Mouse (Mus musculus) megakaryocyte, embryonic 14.5 days (primary cell): Measurements from ENCODE around the gene Lyst. TPM values are rescaled to one million over a fixed set of nuclear protein-coding genes. Genes with fewer than 3 reads are reported as not detected.
A peak's percentile ranks its signal among the peaks of the same experiment; 100 is the strongest.

ENCODE experiments used
- H3K27me3 ChIP-seq: replicated peaks from 2 replicates; pipeline ENCODE3; 2012; ENCODE audit warnings: inconsistent platforms
- H3K36me3 ChIP-seq: replicated peaks from 2 replicates; pipeline ENCODE3; 2012; ENCODE audit warnings: low read length, inconsistent platforms, mixed read lengths
- H3K4me1 ChIP-seq: 2 replicates; pipeline ENCODE4 v1.6.1; 2012; ENCODE audit warnings: inconsistent platforms
- H3K4me3 ChIP-seq: replicated peaks from 2 replicates; pipeline ENCODE3; 2012; ENCODE audit warnings: moderate library complexity, mild to moderate bottlenecking, inconsistent platforms
- H3K9me3 ChIP-seq: 2 replicates; pipeline ENCODE4 v1.6.1; 2012; ENCODE audit warnings: inconsistent platforms
- FLI1 ChIP-seq: IDR thresholded peaks from 2 replicates; pipeline ENCODE4 v1.6.1; 2012; ENCODE audit warnings: low read length, inconsistent platforms, mixed read lengths
- GATA1 ChIP-seq: IDR thresholded peaks from 3 replicates; pipeline ENCODE4 v1.6.1; 2012; ENCODE audit warnings: mixed read lengths, low read length, inconsistent platforms, borderline replicate concordance
- polyA plus RNA-seq: library from polyadenylated mRNA; stranded (reverse); fragments of >175 nt; gene quantifications from 2 replicates; pipeline ENCODE4 v1.2.3, GENCODE M21; 2012; ENCODE audit warnings: low replicate concordance; ENCODE audit not compliant: insufficient read depth

Lyst gene
- polyA plus RNA-seq, 1 experiment, result 0.91 TPM

GRCm38 (mm10) chr13:13557001-13557743 is 33.0 kb upstream of the Lyst start:
- peaks cover 4% of the 10 kb centered on the region for H3K27me3 ChIP-seq
- H3K4me1 ChIP-seq, result peaks cover 27% of the 10 kb centered on the region
- TF ChIP-seq GATA1 (no peak), FLI1 (no peak)
- H3K9me3 ChIP-seq, result no peaks in the 10 kb centered on the region
- H3K4me3 ChIP-seq, result no peak overlapping the region
- no peaks in the 10 kb centered on the region for H3K36me3 ChIP-seq

GRCm38 (mm10) chr13:13558251-13558650 is 31.9 kb upstream of the Lyst start:
- Histone ChIP-seq H3K9me3 (no peaks in the 10 kb centered on the region), H3K4me1 (peaks cover 27% of the 10 kb centered on the region), H3K36me3 (no peaks in the 10 kb centered on the region), H3K27me3 (peaks cover 4% of the 10 kb centered on the region), H3K4me3 (no peak overlapping the region)
- TF ChIP-seq FLI1, result no peak
- no peak for TF ChIP-seq GATA1

GRCm38 (mm10) chr13:13558900-13559299 is 31.3 kb upstream of the Lyst start:
- Histone ChIP-seq H3K4me1 (peaks cover 27% of the 10 kb centered on the region), H3K36me3 (no peaks in the 10 kb centered on the region), H3K9me3 (no peaks in the 10 kb centered on the region), H3K4me3 (no peak overlapping the region), H3K27me3 (peaks cover 4% of the 10 kb centered on the region)
- TF ChIP-seq GATA1 (no peak), FLI1 (no peak)

GRCm38 (mm10) chr13:13562571-13562970 is 27.6 kb upstream of the Lyst start:
- peaks cover 36% of the 10 kb centered on the region for H3K4me1 ChIP-seq
- no peaks in the 10 kb centered on the region for H3K27me3 ChIP-seq
- no peaks in the 10 kb centered on the region for H3K36me3 ChIP-seq
- no peaks in the 10 kb centered on the region for H3K9me3 ChIP-seq
- TF ChIP-seq FLI1, result no peak
- no peak for TF ChIP-seq GATA1
- no peak overlapping the region for H3K4me3 ChIP-seq

- no peaks in the 10 kb centered on the region for H3K27me3 ChIP-seq
- no peaks in the 10 kb centered on the region for H3K9me3 ChIP-seq
- peaks cover 46% of the 10 kb centered on the region for H3K4me1 ChIP-seq
- no peak for TF ChIP-seq FLI1
- no peak for TF ChIP-seq GATA1
- H3K4me3 ChIP-seq, result no peak overlapping the region
- no peaks in the 10 kb centered on the region for H3K36me3 ChIP-seq
Measured at GRCm38 (mm10) chr13:13564116-13564515, 26.1 kb upstream of the Lyst start.

- Histone ChIP-seq H3K27me3 (no peaks in the 10 kb centered on the region), H3K4me3 (peak overlapping the region; percentile 7), H3K36me3 (no peaks in the 10 kb centered on the region), H3K4me1 (peaks cover 49% of the 10 kb centered on the region), H3K9me3 (no peaks in the 10 kb centered on the region)
- TF ChIP-seq FLI1 (no peak), GATA1 (no peak)
Measured at GRCm38 (mm10) chr13:13564541-13564940, 25.7 kb upstream of the Lyst start.

GRCm38 (mm10) chr13:13567640-13568039 is 22.6 kb upstream of the Lyst start:
- no peak for TF ChIP-seq FLI1
- TF ChIP-seq GATA1, result no peak
- no peaks in the 10 kb centered on the region for H3K9me3 ChIP-seq
- no peaks in the 10 kb centered on the region for H3K27me3 ChIP-seq
- H3K4me1 ChIP-seq, result peaks cover 53% of the 10 kb centered on the region
- H3K36me3 ChIP-seq, result no peaks in the 10 kb centered on the region
- no peak overlapping the region for H3K4me3 ChIP-seq

- no peak overlapping the region for H3K4me3 ChIP-seq
- TF ChIP-seq FLI1 (no peak), GATA1 (no peak)
- no peaks in the 10 kb centered on the region for H3K9me3 ChIP-seq
Measured at GRCm38 (mm10) chr13:13568824-13569223, 21.4 kb upstream of the Lyst start.

GRCm38 (mm10) chr13:13569603-13570002 is 20.6 kb upstream of the Lyst start:
- Histone ChIP-seq H3K27me3 (peaks cover 5% of the 10 kb centered on the region), H3K4me3 (no peak overlapping the region), H3K4me1 (peaks cover 67% of the 10 kb centered on the region), H3K9me3 (no peaks in the 10 kb centered on the region), H3K36me3 (no peaks in the 10 kb centered on the region)
- TF ChIP-seq GATA1, result no peak
- TF ChIP-seq FLI1, result no peak

More at GRCm38 (mm10) chr13:13568824-13569223, 21.4 kb upstream of the Lyst start:
- Histone ChIP-seq H3K27me3 (no peaks in the 10 kb centered on the region), H3K4me1 (peaks cover 65% of the 10 kb centered on the region), H3K36me3 (no peaks in the 10 kb centered on the region)

- Histone ChIP-seq H3K4me3 (no peak overlapping the region), H3K9me3 (no peaks in the 10 kb centered on the region), H3K27me3 (peaks cover 11% of the 10 kb centered on the region), H3K4me1 (peaks cover 66% of the 10 kb centered on the region), H3K36me3 (no peaks in the 10 kb centered on the region)
- no peak for TF ChIP-seq GATA1
Measured at GRCm38 (mm10) chr13:13572060-13572835, 17.9 kb upstream of the Lyst start.
